Mouse (Mus musculus): Measurements from ENCODE around the gene Eif1ad.
"Not testable (repeated sequence)": the region's sequence is repeated elsewhere in the genome, so short reads cannot be mapped to it uniquely, and the experiment has no call there.

Gene Eif1ad

GRCm38 (mm10) chr19:5366175-5367052 lies at the start of gene Eif1ad:
Eif1ad (plus strand) TSS chr19:5366741.
- in situ Hi-C loops (cut with MboI, MseI) = no loop called here

- in situ Hi-C loops (cut with MboI, MseI) = no loop called here
Measured at GRCm38 (mm10) chr19:5323801-5324200, 42.7 kb upstream of the Eif1ad start.

- in situ Hi-C loops (cut with MboI, MseI) = no loop called here
Measured at GRCm38 (mm10) chr19:5327970-5328369, 38.6 kb upstream of the Eif1ad start.

- in situ Hi-C loops (cut with MboI, MseI) = no loop called here
Measured at GRCm38 (mm10) chr19:5334741-5335140, 31.8 kb upstream of the Eif1ad start.

GRCm38 (mm10) chr19:5335441-5335840 lies 31.1 kb upstream of the Eif1ad start, which contains the start of gene Catsper1:
Catsper1 (plus strand) TSS chr19:5335741.
- in situ Hi-C loops (cut with MboI, MseI) = no loop called here

GRCm38 (mm10) chr19:5337975-5338374 lies 28.6 kb upstream of the Eif1ad start:
- in situ Hi-C loops (cut with MboI, MseI) = no loop called here

GRCm38 (mm10) chr19:5341360-5341759 lies 25.2 kb upstream of the Eif1ad start:
- in situ Hi-C loops (cut with MboI, MseI) = no loop called here

- in situ Hi-C loops (cut with MboI, MseI) = no loop called here
Measured at GRCm38 (mm10) chr19:5345297-5346131, 21.0 kb upstream of the Eif1ad start.

GRCm38 (mm10) chr19:5348064-5348463 lies 18.5 kb upstream of the Eif1ad start:
- in situ Hi-C loops (cut with MboI, MseI) = no loop called here

- in situ Hi-C loops (cut with MboI, MseI) = no loop called here
Measured at GRCm38 (mm10) chr19:5348526-5349501, 17.7 kb upstream of the Eif1ad start.

- in situ Hi-C loops (cut with MboI, MseI) = not testable (repeated sequence)
Measured at GRCm38 (mm10) chr19:5349502-5349873, 17.1 kb upstream of the Eif1ad start, which contains the start of gene Cst6. Cst6 (minus strand) TSS chr19:5349574.

GRCm38 (mm10) chr19:5353609-5354008 lies 12.9 kb upstream of the Eif1ad start:
- in situ Hi-C loops (cut with MboI, MseI) = no loop called here

- in situ Hi-C loops (cut with MboI, MseI) = no loop called here
Measured at GRCm38 (mm10) chr19:5356080-5356479, 10.5 kb upstream of the Eif1ad start.

GRCm38 (mm10) chr19:5362186-5362585 lies 4.4 kb upstream of the Eif1ad start:
- in situ Hi-C loops (cut with MboI, MseI) = no loop called here

GRCm38 (mm10) chr19:5364124-5364523 lies 2.4 kb upstream of the Eif1ad start:
- in situ Hi-C loops (cut with MboI, MseI) = no loop called here

- in situ Hi-C loops (cut with MboI, MseI) = no loop called here
Measured at GRCm38 (mm10) chr19:5365751-5366150, 790 bp upstream of the Eif1ad start.

- in situ Hi-C loops (cut with MboI, MseI) = no loop called here
Measured at GRCm38 (mm10) chr19:5367053-5367359, 465 bp downstream of the Eif1ad start, which contains the start of gene Banf1. Banf1 (minus strand) TSS chr19:5367168.

- in situ Hi-C loops (cut with MboI, MseI) = no loop called here
Measured at GRCm38 (mm10) chr19:5367455-5367854, 914 bp downstream of the Eif1ad start.

GRCm38 (mm10) chr19:5370932-5371331 lies 4.4 kb downstream of the Eif1ad start:
- in situ Hi-C loops (cut with MboI, MseI) = no loop called here

GRCm38 (mm10) chr19:5372724-5373123 lies 6.2 kb downstream of the Eif1ad start:
- in situ Hi-C loops (cut with MboI, MseI) = no loop called here

- in situ Hi-C loops (cut with MboI, MseI) = no loop called here
Measured at GRCm38 (mm10) chr19:5374177-5374576, 7.6 kb downstream of the Eif1ad start.

All from regulatory T cell (primary cell).